Mouse (Mus musculus): ENCODE measurements around the gene Col24a1. TPM values are rescaled to one million over a fixed set of nuclear protein-coding genes. Genes with fewer than 3 reads are reported as not detected.

Gene Col24a1
- polyA plus RNA-seq, 1 experiment from 2014 or later: 0.85 TPM

DNA sequence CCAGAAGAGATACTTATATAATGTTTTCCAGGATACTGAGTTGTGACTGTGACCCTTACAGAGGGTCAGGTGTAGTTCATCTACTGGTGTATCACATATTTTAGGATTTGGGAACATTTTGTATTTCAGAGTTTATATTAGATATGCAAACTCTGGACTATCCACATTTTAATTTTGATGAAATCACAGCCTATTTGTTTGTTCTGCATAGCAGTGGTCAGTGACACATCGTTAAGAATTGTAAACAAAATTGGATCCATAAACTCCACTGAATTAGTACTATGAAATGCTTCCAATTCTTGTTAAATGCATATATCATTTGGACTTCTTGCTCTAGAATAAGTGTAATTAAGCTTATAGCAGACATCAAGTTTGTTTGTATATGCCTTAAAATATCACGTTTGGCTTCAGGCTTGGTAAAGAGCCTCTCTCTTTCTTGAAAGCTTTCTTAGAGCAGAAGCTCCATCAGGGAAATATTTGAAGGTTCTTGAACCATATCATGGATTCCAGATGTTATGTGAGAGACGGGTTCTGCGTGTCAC lies 75.0 kb downstream of the Col24a1 start:
- H3K4me1 ChIP-seq: no peaks in the 10 kb centered on the region
- WGBS: 73% methylated on average over 4 of the region's 4 CpGs

DNA sequence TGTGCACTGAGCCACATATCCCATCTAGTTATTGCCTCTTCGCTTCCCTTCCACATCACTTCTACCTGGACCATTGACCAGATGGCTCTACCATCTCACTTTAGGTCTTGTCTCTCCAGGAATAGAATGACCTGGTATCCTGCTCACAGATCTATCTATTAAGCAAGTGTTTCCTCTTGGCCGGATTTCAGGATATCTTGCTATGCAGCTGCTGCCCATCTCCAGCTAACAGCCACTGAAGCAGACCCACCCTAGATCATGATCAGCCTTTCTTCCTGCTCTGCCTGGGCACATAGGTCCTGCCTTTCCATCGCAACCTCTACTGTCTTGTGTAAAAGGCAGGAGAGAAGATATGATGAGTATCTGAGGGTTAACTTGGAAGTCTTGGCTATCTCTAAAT lies 84.0 kb downstream of the Col24a1 start:
- no peak for ATAC-seq (ENCODE audit: low FRiP score)

More for the DNA sequence above, 75.0 kb downstream of the Col24a1 start:
- no peaks in the 10 kb centered on the region for H3K27me3 ChIP-seq
- H3K27ac ChIP-seq: no peak overlapping the region
- H3K9me3 ChIP-seq (replicated peaks): no peaks in the 10 kb centered on the region
- H3K36me3 ChIP-seq: no peaks in the 10 kb centered on the region
- H3K9ac ChIP-seq: no peak overlapping the region
- H3K4me2 ChIP-seq (replicated peaks): no peak overlapping the region
- no peak for ATAC-seq (ENCODE audit: low FRiP score)
- H3K4me3 ChIP-seq: no peak overlapping the region

GRCm38 (mm10) chr3:145383095-145383494 lies 90.8 kb downstream of the Col24a1 start:
- Histone ChIP-seq H3K4me1 (no peaks in the 10 kb centered on the region), H3K4me2 (replicated peaks) (no peak overlapping the region), H3K9ac (no peak overlapping the region), H3K27me3 (no peaks in the 10 kb centered on the region), H3K9me3 (replicated peaks) (no peaks in the 10 kb centered on the region), H3K4me3 (no peak overlapping the region), H3K27ac (no peak overlapping the region), H3K36me3 (no peaks in the 10 kb centered on the region)
- WGBS: 80% methylated on average over 13 of the region's 13 CpGs
- no peak for ATAC-seq (ENCODE audit: low FRiP score)

More for the DNA sequence above, 84.0 kb downstream of the Col24a1 start:
- Histone ChIP-seq H3K27me3 (no peaks in the 10 kb centered on the region), H3K4me3 (no peak overlapping the region), H3K4me1 (no peaks in the 10 kb centered on the region), H3K9ac (no peak overlapping the region), H3K36me3 (no peaks in the 10 kb centered on the region), H3K27ac (no peak overlapping the region), H3K4me2 (replicated peaks) (no peak overlapping the region), H3K9me3 (replicated peaks) (no peaks in the 10 kb centered on the region)
- WGBS: 91% methylated on average over 3 of the region's 3 CpGs

DNA sequence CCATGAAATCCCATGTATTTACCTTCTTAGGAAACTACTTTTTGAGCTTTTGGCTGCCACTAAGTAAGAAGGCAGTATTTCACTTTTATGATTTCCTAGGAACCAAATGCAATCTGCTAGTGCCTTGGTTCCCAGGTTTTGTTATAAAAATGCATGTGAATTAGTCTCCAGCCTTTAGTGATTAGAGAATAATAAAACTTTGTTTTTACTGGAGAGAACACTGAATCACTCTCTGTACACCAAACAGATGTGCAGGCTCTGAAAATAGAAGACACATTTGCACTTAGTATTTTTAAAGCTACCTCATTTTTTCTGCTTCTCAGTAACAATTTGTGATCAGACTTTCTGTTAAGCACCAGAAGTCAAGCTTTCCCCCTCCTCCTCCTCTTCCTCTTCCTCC lies 94.2 kb downstream of the Col24a1 start:
- no peaks in the 10 kb centered on the region for H3K4me1 ChIP-seq
- no peak overlapping the region for H3K4me2 ChIP-seq (replicated peaks)
- H3K27ac ChIP-seq: no peak overlapping the region
- no peaks in the 10 kb centered on the region for H3K27me3 ChIP-seq
- H3K4me3 ChIP-seq: no peak overlapping the region
- ATAC-seq (ENCODE audit: low FRiP score): no peak
- no peak overlapping the region for H3K9ac ChIP-seq
- no peaks in the 10 kb centered on the region for H3K36me3 ChIP-seq
- H3K9me3 ChIP-seq (replicated peaks): no peaks in the 10 kb centered on the region

- WGBS: 87% methylated on average over 4 of the region's 4 CpGs
- Histone ChIP-seq H3K9me3 (replicated peaks) (no peaks in the 10 kb centered on the region), H3K27me3 (no peaks in the 10 kb centered on the region), H3K4me2 (replicated peaks) (no peak overlapping the region), H3K36me3 (no peaks in the 10 kb centered on the region), H3K9ac (no peak overlapping the region), H3K4me3 (no peak overlapping the region), H3K27ac (no peak overlapping the region), H3K4me1 (no peaks in the 10 kb centered on the region)
- ATAC-seq (ENCODE audit: low FRiP score): no peak
Observed at GRCm38 (mm10) chr3:145390681-145391080, 98.4 kb downstream of the Col24a1 start.

- Histone ChIP-seq H3K27ac (no peak overlapping the region), H3K36me3 (no peaks in the 10 kb centered on the region), H3K9me3 (replicated peaks) (no peaks in the 10 kb centered on the region), H3K4me2 (replicated peaks) (no peak overlapping the region), H3K4me1 (no peaks in the 10 kb centered on the region), H3K4me3 (no peak overlapping the region), H3K9ac (no peak overlapping the region), H3K27me3 (no peaks in the 10 kb centered on the region)
- 76% methylated on average over 19 of the region's 19 CpGs for whole genome bisulfite sequencing
- ATAC-seq (ENCODE audit: low FRiP score): no peak
Observed at GRCm38 (mm10) chr3:145391986-145392659, 99.9 kb downstream of the Col24a1 start.

GRCm38 (mm10) chr3:145399173-145399572 lies 106.9 kb downstream of the Col24a1 start:
- no peaks in the 10 kb centered on the region for H3K36me3 ChIP-seq
- no peak overlapping the region for H3K4me2 ChIP-seq (replicated peaks)
- H3K4me3 ChIP-seq: no peak overlapping the region
- ATAC-seq (ENCODE audit: low FRiP score): no peak
- H3K9ac ChIP-seq: no peak overlapping the region
- H3K9me3 ChIP-seq (replicated peaks): no peaks in the 10 kb centered on the region
- 92% methylated on average over 3 of the region's 3 CpGs for WGBS
- H3K27me3 ChIP-seq: no peaks in the 10 kb centered on the region
- H3K27ac ChIP-seq: no peak overlapping the region
- no peaks in the 10 kb centered on the region for H3K4me1 ChIP-seq

DNA sequence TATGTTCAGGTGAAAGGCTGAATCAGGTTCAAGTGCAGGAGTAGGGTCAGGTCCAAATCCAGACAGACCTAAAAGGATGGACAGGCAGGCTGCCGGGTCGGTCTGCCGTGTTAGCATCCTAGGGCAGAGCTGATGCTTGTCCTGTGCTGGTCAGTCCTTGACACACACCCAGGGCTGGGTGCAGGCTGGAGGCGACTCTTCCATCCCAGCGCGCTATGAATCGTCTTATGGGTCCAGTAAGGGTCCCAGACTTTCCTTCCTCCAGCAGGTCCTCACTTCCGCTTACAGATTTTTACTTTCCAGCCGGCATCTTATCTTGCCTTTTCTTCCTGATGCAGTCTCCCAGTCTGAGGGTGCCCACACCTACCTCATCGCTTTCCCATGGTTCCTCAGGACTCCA lies 110.0 kb downstream of the Col24a1 start:
- H3K27ac ChIP-seq: no peak overlapping the region
- H3K4me3 ChIP-seq: peak overlapping the region; percentile 21
- no peak overlapping the region for H3K9ac ChIP-seq
- H3K36me3 ChIP-seq: no peaks in the 10 kb centered on the region
- H3K4me2 ChIP-seq (replicated peaks): peak overlapping the region; percentile 49
- no peaks in the 10 kb centered on the region for H3K27me3 ChIP-seq
- no peak for ATAC-seq (ENCODE audit: low FRiP score)
- H3K4me1 ChIP-seq: no peaks in the 10 kb centered on the region
- H3K9me3 ChIP-seq (replicated peaks): no peaks in the 10 kb centered on the region
- 80% methylated on average over 10 of the region's 10 CpGs for WGBS

- ATAC-seq (ENCODE audit: low FRiP score): peak; percentile 61; the same call in 1 of the 2 replicates
- Histone ChIP-seq H3K4me3 (peak overlapping the region; percentile 21), H3K27ac (no peak overlapping the region), H3K4me2 (replicated peaks) (peak overlapping the region; percentile 49), H3K9ac (no peak overlapping the region), H3K9me3 (replicated peaks) (peaks cover under 1% of the 10 kb centered on the region; the same call in 1 of the 2 replicates), H3K36me3 (no peaks in the 10 kb centered on the region), H3K4me1 (no peaks in the 10 kb centered on the region), H3K27me3 (no peaks in the 10 kb centered on the region)
- 55% methylated on average over 6 of the region's 6 CpGs for WGBS
Observed at GRCm38 (mm10) chr3:145402994-145403393, 110.7 kb downstream of the Col24a1 start.

DNA sequence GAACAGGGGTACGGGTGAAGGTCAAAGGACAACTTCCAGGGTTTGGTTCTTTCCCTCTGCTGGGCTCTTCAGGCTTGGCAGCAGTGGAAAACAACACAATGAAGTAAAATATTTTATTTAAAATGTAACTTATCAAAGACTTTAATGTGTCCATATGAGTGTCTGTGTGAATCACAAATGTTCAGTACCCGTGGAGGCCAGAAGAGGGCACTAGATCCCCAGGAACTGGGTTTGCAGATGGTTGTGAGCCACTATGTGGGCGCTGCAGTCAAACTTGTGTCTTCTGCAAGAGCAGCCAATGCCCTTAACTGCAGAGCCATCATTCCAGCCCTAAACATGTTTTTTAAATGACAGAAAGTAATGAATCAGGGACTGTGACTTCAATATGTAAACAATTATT lies 115.8 kb downstream of the Col24a1 start:
- Histone ChIP-seq H3K27me3 (no peaks in the 10 kb centered on the region), H3K4me1 (no peaks in the 10 kb centered on the region), H3K9me3 (replicated peaks) (peaks cover 3% of the 10 kb centered on the region; the same call in 1 of the 2 replicates), H3K36me3 (no peaks in the 10 kb centered on the region), H3K4me2 (replicated peaks) (no peak overlapping the region), H3K9ac (no peak overlapping the region), H3K27ac (no peak overlapping the region), H3K4me3 (no peak overlapping the region)
- ATAC-seq (ENCODE audit: low FRiP score): no peak
- 77% methylated on average over 3 of the region's 3 CpGs for WGBS

GRCm38 (mm10) chr3:145412137-145412536 lies 119.9 kb downstream of the Col24a1 start:
- Histone ChIP-seq H3K4me3 (no peak overlapping the region), H3K27ac (no peak overlapping the region), H3K27me3 (no peaks in the 10 kb centered on the region), H3K36me3 (no peaks in the 10 kb centered on the region), H3K9ac (no peak overlapping the region), H3K4me1 (no peaks in the 10 kb centered on the region), H3K9me3 (replicated peaks) (peaks cover 3% of the 10 kb centered on the region; the same call in 1 of the 2 replicates), H3K4me2 (replicated peaks) (no peak overlapping the region)
- no peak for ATAC-seq (ENCODE audit: low FRiP score)
- 36% methylated on average over 4 of the region's 4 CpGs for WGBS

DNA sequence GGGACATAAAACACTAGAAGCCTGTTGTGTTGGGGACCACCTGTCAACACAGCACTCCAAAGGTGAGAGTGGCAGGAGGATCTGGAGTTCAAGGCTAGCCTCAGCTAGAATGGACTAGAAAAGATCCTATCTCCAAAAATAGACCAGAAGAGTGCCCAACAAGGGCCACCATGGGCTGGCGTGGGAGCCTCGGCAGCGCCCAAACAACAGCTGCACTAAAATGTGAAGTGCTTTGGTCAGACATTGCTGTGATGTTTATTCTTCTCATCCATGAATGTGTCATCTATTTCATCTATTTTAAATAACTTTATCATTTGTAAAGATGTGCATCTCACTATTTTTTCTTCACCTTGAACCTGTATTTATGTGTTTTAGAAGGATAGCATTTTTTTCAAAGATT lies 122.1 kb downstream of the Col24a1 start:
- 91% methylated on average over 3 of the region's 3 CpGs for WGBS
- no peak for ATAC-seq (ENCODE audit: low FRiP score)
- H3K9me3 ChIP-seq (replicated peaks): no peaks in the 10 kb centered on the region
- no peaks in the 10 kb centered on the region for H3K36me3 ChIP-seq
- H3K4me2 ChIP-seq (replicated peaks): no peak overlapping the region
- no peaks in the 10 kb centered on the region for H3K27me3 ChIP-seq
- no peak overlapping the region for H3K9ac ChIP-seq
- H3K4me3 ChIP-seq: no peak overlapping the region
- no peak overlapping the region for H3K27ac ChIP-seq
- no peaks in the 10 kb centered on the region for H3K4me1 ChIP-seq

- H3K36me3 ChIP-seq: no peaks in the 10 kb centered on the region
- H3K27ac ChIP-seq: no peak overlapping the region
- no peak overlapping the region for H3K4me2 ChIP-seq (replicated peaks)
- no peaks in the 10 kb centered on the region for H3K27me3 ChIP-seq
- 78% methylated on average over 9 of the region's 9 CpGs for WGBS
- H3K9ac ChIP-seq: no peak overlapping the region
- no peak for ATAC-seq (ENCODE audit: low FRiP score)
- H3K4me1 ChIP-seq: no peaks in the 10 kb centered on the region
- H3K9me3 ChIP-seq (replicated peaks): no peaks in the 10 kb centered on the region
- H3K4me3 ChIP-seq: no peak overlapping the region
Observed at GRCm38 (mm10) chr3:145417809-145418208, 125.5 kb downstream of the Col24a1 start.

Data from hindbrain, embryonic 12.5 days (tissue).